Mouse (Mus musculus) kidney, embryonic 15.5 days (tissue): ENCODE results near the gene Dynlt1c. TPM values are rescaled to one million over a fixed set of nuclear protein-coding genes. Genes with fewer than 3 reads are reported as not detected.
"Not testable (repeated sequence)": the region's sequence is repeated elsewhere in the genome, so short reads cannot be mapped to it uniquely, and the experiment has no call there.

Source experiments
- ATAC-seq: fragments of 200-750 bp; cut with Nextera tagmentation; replicated peaks from 2 replicates; pipeline ENCODE4 v1.8.0; 2017; ENCODE audit warnings: moderate TSS enrichment; ENCODE audit not compliant: low FRiP score
- H3K27ac ChIP-seq: fragments of 300-500 bp; sonication (generic); 2 replicates; pipeline ENCODE4 v1.5.1; 2015; ENCODE audit warnings: mild to moderate bottlenecking, inconsistent platforms
- H3K27me3 ChIP-seq: fragments of 300-500 bp; sonication (generic); 2 replicates; pipeline ENCODE4 v1.6.1; 2015; ENCODE audit warnings: inconsistent platforms
- H3K36me3 ChIP-seq: fragments of 300-500 bp; sonication (generic); 2 replicates; pipeline ENCODE4 v1.6.1; 2015; ENCODE audit warnings: inconsistent platforms
- H3K4me1 ChIP-seq: fragments of 300-500 bp; sonication (generic); 2 replicates; pipeline ENCODE4 v1.6.1; 2015; ENCODE audit warnings: inconsistent platforms
- H3K4me2 ChIP-seq: fragments of 300-500 bp; sonication (generic); 2 replicates; pipeline ENCODE4 v1.6.1; 2015; ENCODE audit warnings: moderate library complexity, mild to moderate bottlenecking, inconsistent platforms
- H3K4me3 ChIP-seq: fragments of 300-500 bp; sonication (generic); replicated peaks from 2 replicates; pipeline ENCODE4 v1.5.1; 2015; ENCODE audit warnings: mild to moderate bottlenecking, inconsistent platforms
- H3K9ac ChIP-seq: fragments of 300-500 bp; sonication (generic); 2 replicates; pipeline ENCODE4 v1.6.1; 2015; ENCODE audit warnings: mild to moderate bottlenecking, inconsistent platforms
- H3K9me3 ChIP-seq: fragments of 300-500 bp; sonication (generic); replicated peaks from 2 replicates; pipeline ENCODE4 v1.6.1; 2016; ENCODE audit warnings: inconsistent platforms
- WGBS: fragments of 180-500 bp; shearing (Covaris S2); methylation state at CpG from one replicate; pipeline ENCODE4 v1.1.7; 2015; ENCODE audit warnings: mixed read lengths; 5-methylcytosine and 5-hydroxymethylcytosine counted together
- polyA plus RNA-seq: library from polyadenylated mRNA; unstranded; fragments of >200 nt; fragmentation: Nextera tagmentation; extraction: Ambion mirVana; gene quantifications from 2 replicates; pipeline ENCODE4 v1.2.1, GENCODE M21; 2015

Dynlt1c gene
- polyA plus RNA-seq, 1 experiment from 2014 or later = 46.3 TPM

- not testable (repeated sequence) for H3K9ac ChIP-seq, H3K27me3 ChIP-seq, H3K4me2 ChIP-seq, H3K9me3 ChIP-seq, H3K4me1 ChIP-seq, H3K27ac ChIP-seq, ATAC-seq, H3K36me3 ChIP-seq, H3K4me3 ChIP-seq
- WGBS = 87% methylated on average over 4 of the region's 4 CpGs
These were observed 43.2 kb downstream of the Dynlt1c start for GRCm38 (mm10) chr17:6644673-6645072.

GRCm38 (mm10) chr17:6645668-6646067 is 44.2 kb downstream of the Dynlt1c start:
- WGBS = 86% methylated on average over 4 of the region's 4 CpGs
- H3K27ac ChIP-seq, H3K4me2 ChIP-seq, H3K27me3 ChIP-seq, ATAC-seq, H3K4me1 ChIP-seq, H3K36me3 ChIP-seq, H3K9me3 ChIP-seq, H3K4me3 ChIP-seq, H3K9ac ChIP-seq: not testable (repeated sequence)

- not testable (repeated sequence) for H3K4me3 ChIP-seq, H3K4me1 ChIP-seq, H3K27ac ChIP-seq, H3K36me3 ChIP-seq, ATAC-seq, H3K27me3 ChIP-seq, H3K4me2 ChIP-seq, H3K9ac ChIP-seq, H3K9me3 ChIP-seq
- whole genome bisulfite sequencing = 97% methylated on average over 8 of the region's 8 CpGs
These were observed 45.4 kb downstream of the Dynlt1c start for GRCm38 (mm10) chr17:6646841-6647240.

GRCm38 (mm10) chr17:6647452-6647851 is 46.0 kb downstream of the Dynlt1c start:
- not testable (repeated sequence) for H3K4me2 ChIP-seq, ATAC-seq, H3K9ac ChIP-seq, H3K9me3 ChIP-seq, H3K27me3 ChIP-seq, H3K4me1 ChIP-seq, H3K36me3 ChIP-seq, H3K4me3 ChIP-seq, H3K27ac ChIP-seq
- 96% methylated on average over 3 of the region's 3 CpGs for WGBS

GRCm38 (mm10) chr17:6650904-6651565 is 49.6 kb downstream of the Dynlt1c start:
- not testable (repeated sequence) for H3K4me1 ChIP-seq, H3K4me2 ChIP-seq, H3K4me3 ChIP-seq, H3K9ac ChIP-seq, H3K9me3 ChIP-seq, H3K27ac ChIP-seq, H3K27me3 ChIP-seq, H3K36me3 ChIP-seq, ATAC-seq
- 85% methylated on average over 6 of the region's 7 CpGs for WGBS

GRCm38 (mm10) chr17:6653341-6653946 is 52.0 kb downstream of the Dynlt1c start:
- not testable (repeated sequence) for H3K4me2 ChIP-seq, H3K27me3 ChIP-seq, H3K4me1 ChIP-seq, ATAC-seq, H3K27ac ChIP-seq, H3K9ac ChIP-seq, H3K9me3 ChIP-seq, H3K4me3 ChIP-seq, H3K36me3 ChIP-seq
- 80% methylated on average over 4 of the region's 5 CpGs for WGBS

GRCm38 (mm10) chr17:6655087-6655511 is 53.6 kb downstream of the Dynlt1c start:
- not testable (repeated sequence) for H3K36me3 ChIP-seq, H3K9me3 ChIP-seq, H3K4me1 ChIP-seq, H3K27me3 ChIP-seq
- Histone ChIP-seq H3K9ac (peak overlapping the region; percentile 57), H3K27ac (peak overlapping the region; percentile 78), H3K4me3 (peak overlapping the region; percentile 61), H3K4me2 (peak overlapping the region; percentile 58)
- WGBS = 0% methylated on average over 36 of the region's 36 CpGs
- ATAC-seq = peak; percentile 77

GRCm38 (mm10) chr17:6655567-6656281 is 54.3 kb downstream of the Dynlt1c start, which contains the start of gene Dynlt1f:
Dynlt1f (minus strand) TSS chr17:6655900.
- peak within 1 kb of the TSS; percentile 58 for H3K4me2 ChIP-seq

GRCm38 (mm10) chr17:6656471-6656870 is 55.0 kb downstream of the Dynlt1c start:
- not testable (repeated sequence) for H3K4me1 ChIP-seq, H3K27ac ChIP-seq, H3K4me3 ChIP-seq, H3K27me3 ChIP-seq, H3K36me3 ChIP-seq, H3K9me3 ChIP-seq, H3K4me2 ChIP-seq, H3K9ac ChIP-seq, ATAC-seq
- 93% methylated on average over 1 of the region's 3 CpGs for WGBS

More at GRCm38 (mm10) chr17:6655567-6656281, 54.3 kb downstream of the Dynlt1c start, which contains the start of gene Dynlt1f:
- H3K9ac ChIP-seq = peak within 1 kb of the TSS; percentile 57
- not testable (repeated sequence) for H3K9me3 ChIP-seq, H3K27me3 ChIP-seq, H3K4me1 ChIP-seq, H3K36me3 ChIP-seq
- H3K4me3 ChIP-seq = peak within 1 kb of the TSS; percentile 61
- 4% methylated on average over 24 of the region's 33 CpGs for WGBS
- peak within 1 kb of the TSS; percentile 78 for H3K27ac ChIP-seq
- peak; percentile 97 for ATAC-seq

- H3K9me3 ChIP-seq, ATAC-seq, H3K4me1 ChIP-seq, H3K9ac ChIP-seq, H3K27me3 ChIP-seq, H3K4me3 ChIP-seq, H3K27ac ChIP-seq, H3K36me3 ChIP-seq, H3K4me2 ChIP-seq: not testable (repeated sequence)
- 81% methylated on average over 5 of the region's 7 CpGs for WGBS
These were observed 57.3 kb downstream of the Dynlt1c start, which contains the start of gene Sytl3 for GRCm38 (mm10) chr17:6658801-6659200. Sytl3 (plus strand) TSS chr17:6659093.
